Mouse (Mus musculus): ENCODE data around the gene Adh7.

The Adh7 gene

DNA sequence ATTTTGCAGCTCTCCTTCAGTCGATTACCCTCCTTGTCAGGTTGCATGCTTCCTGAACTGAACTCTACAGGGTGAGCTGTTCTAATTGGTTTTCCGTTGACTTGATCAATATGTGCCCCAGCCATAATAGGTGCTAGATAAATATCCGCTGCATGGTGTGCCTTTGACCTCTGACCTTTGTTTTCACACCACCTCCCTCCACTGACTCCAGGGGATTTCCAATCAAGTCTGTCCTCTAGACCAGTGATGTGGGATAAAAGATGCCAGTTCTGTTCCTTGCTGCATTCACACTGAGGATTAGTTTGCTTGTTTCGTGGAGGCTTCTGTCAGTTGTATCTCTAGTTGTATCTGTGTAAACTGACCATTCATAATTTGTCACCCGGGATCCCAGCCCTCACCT lies 36.6 kb downstream of the Adh7 start:
- no peak for DNase-seq (ENCODE audit: low spot score in 2 of 2)

DNA sequence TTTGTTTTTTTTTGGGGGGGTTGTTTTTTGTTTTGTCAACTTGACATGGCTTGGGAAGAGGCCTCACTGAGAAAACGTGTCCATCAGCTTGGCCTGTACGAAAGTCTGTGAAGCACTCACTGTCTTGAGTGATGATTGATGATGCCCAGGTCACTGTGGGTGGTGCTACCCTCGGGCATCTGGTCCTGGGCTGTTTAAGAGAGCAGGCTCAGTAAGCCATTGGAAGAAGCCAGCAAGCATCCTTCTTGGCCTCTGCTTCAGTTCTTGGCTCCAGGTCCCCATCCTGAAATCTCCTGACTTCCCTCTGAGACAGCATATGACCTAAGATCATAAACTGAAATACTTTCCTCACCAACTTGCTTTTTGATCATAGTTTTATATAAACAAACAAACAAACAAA lies 37.8 kb downstream of the Adh7 start:
- DNase-seq (ENCODE audit: low spot score in 2 of 2) = no peak

DNA sequence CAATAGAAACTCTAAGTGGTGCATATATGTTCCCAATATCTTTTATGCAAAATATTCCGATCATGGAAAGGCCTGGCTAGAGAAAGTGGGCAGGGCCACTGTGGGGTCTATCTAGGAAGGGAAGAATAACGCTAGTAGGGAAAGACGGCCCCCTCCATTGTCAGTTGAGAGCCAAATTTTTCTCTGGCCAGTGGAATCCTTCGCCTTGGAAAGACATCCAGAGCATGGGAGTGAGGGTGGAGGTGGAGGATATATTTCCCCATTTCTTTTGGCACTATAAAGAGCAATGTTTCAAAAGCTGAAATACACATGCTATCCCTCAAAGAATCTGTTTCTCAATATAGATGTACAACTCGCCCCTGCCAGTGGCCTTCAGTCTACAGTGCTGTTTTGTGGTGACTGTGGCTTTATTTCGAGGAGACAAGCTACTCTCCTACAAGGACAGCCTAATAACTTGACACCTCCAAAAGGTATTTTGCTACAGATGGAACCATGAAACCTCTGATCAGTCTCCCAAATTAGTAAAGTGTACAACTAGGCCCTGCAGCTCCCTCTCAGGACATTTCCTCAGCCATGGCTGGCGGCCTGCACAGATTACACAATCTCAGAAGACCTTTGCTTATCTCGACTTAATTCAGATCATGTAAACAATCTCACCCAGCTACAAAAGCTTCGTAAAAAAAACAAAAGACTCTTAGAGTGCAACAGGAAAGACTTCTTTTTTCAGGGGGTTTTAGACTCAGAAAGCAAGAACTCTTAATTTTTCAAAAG lies 38.4 kb downstream of the Adh7 start:
- no peak for DNase-seq (ENCODE audit: low spot score in 2 of 2)

DNA sequence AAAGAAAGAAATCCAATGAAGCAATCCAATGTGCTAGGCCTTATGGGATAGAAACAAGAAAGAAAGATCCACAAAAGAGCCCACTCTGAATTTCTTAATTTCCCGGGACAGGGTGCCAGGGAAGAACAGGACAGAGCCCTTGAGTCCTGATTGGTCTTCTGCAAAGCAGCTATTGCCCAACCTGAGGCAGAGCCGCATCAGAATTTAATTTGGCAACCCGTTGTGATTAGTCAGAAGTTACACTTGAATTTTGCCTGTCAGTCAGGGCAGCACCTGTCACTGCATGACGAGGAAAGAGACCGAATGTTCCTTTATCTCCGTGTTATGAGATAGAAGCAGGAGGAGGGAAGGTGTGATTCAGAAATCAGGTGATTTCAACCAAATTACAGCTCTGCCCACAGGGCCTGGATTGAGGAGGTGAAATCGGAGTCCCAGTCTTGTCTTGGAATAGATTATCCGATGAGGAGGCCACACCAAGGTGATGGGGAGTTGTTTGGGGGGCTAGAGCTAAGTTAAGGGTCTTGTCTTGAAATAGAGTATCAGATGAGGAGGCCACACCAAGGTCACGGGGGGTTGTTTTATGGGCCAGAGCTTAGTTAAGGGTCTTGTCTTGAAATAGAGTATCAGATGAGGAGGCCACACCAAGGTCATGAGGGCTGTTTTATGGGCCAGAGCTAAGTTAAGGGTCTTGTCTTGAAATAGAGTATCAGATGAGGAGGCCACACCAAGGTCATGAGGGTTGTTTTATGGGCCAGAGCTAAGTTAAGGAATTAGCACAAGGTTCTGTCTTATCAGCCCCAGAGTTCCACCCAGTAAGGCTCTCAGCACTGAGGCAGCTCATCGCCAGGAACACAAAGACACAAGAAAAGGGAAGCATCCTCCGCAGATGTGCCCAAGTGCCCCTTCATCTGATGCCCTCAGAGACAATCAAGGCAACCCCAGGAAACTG lies 43.4 kb downstream of the Adh7 start, which contains the start of gene Adh1:
Gene Adh1 (plus strand): TSS at position 271 of the 949 bp plus-strand sequence.
- no peak for DNase-seq (ENCODE audit: low spot score in 2 of 2)

DNA sequence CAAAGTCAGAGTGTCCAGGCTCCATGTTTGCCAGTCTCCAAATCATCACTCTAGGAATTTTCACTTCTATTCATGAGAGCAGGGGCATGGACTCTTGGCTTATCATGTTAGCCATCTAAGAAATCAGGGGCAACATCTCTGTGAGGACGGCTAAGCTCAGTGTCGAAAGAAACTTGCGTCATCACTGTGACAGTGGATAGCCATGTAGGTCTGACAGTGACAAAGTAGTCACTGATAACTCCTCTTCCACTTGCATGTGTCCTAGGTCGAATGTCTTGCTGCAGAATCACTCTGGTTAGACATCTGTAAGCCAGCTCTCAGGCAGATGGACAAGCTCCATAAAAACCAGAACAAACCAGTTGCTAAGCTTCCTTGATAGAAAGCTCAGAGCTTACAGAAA lies 45.0 kb downstream of the Adh7 start:
- DNase-seq (ENCODE audit: low spot score in 2 of 2) = no peak

DNA sequence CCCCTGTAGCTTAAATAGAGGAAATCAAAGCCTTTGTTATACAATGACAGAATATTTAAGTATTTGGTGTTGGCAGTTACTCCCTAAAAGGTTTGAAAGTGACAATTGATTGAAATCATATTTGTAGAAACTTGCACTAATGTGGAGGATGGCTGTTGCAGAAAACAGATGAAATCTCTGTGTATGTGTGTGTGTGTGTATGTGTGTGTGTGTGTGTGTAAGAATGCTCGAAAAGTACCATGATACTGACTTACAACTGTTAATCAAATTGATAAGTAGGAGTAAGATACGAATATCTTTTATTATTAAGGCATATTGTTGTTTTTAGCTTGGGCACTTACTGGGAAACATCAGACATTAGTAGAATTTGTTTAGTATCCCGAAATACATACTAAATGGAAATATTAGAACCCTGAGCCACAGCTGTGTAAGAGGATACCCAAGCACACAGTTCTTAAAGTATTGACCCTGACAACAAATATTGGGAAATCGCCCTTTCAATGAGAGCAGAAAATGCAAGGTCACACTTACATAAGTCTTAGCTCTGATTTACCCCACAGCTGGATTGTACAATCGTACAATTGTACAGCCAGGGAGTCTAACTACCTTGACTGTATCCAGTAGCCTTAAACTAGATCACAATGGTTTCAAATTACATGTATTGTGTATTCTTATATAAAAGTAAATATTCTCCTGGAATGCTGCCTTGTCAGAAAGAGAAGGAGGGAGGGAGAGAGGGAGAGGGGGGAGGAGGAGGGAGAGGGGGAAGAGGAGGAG lies 45.8 kb downstream of the Adh7 start:
- no peak for DNase-seq (ENCODE audit: low spot score in 2 of 2)

DNA sequence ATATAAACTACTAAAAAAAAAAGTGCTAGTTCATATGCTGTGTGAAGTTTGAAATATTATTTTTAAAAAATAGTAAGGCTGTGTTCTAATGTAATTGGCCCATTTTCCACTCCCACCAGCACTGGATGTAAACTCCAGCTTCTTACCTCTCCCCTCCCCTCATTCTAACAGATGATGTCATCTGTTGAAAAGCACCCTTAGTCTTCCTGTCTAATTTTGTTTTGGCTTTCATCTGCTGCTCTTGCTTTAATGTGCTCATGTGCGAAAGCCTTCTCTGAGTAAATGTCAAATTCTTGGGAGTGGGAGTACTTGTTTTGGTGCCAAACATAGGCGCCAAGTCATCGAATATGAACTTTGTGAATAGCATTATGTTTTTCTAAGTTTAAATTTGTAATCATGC lies 47.1 kb downstream of the Adh7 start:
- no peak for DNase-seq (ENCODE audit: low spot score in 2 of 2)

DNA sequence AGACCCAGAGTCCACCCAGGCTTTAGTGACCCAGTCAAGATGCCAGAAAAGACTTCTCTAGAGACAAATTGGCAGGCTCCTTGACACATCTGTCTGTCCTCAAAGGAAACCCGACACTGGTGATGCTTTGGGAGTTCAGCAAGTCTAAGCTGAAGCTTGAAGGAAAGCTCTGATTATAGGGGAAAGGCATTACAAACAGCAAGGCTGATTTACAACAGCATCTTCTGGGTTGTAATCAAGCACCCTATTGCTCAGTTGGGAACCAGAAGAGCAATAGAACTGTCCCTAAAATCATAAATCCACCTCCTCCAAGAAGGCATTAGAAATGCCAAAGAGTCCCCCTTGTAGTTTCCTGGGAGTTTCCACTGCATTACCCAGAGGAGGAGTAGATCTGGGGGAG lies 52.9 kb downstream of the Adh7 start:
- DNase-seq (ENCODE audit: low spot score in 2 of 2) = no peak

DNA sequence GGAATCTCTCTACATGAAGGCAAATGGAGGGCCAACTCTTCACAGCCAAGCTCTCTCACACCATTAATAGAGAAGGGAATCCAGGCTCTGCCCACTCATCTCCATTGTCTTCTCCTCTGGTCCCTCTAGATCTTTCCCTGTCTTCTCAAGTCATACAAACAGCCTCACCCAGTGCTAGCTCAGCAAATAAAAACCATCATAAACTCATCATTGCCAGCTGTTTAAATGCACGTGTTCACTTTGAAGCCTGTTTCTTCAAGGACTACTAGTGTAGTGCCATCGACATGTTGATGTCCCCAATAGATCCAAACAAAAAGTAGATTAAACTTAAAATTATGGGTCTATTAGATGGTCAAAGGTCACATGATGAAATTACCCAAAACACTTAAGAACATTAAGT lies 53.7 kb downstream of the Adh7 start:
- DNase-seq (ENCODE audit: low spot score in 2 of 2) = no peak

DNA sequence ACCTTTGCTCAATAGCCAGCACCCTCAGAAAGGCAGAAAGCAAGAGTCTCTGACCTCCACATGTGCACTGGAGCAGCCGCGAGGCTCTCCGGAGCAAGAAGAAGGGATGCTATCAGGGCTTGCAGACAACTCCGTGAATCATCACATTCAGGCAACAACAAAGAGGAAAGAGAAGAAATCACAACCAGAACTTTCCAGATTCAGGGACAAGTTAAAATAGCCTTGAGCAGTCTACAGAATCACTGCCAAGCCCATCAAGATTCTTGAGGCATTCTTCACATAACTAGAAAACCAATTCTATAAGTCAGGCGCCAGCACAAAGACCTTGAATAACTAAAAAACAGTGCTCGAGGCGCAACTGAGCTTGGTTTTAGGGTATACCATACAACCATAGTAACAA lies 55.5 kb downstream of the Adh7 start:
- no peak for DNase-seq (ENCODE audit: low spot score in 2 of 2)

DNA sequence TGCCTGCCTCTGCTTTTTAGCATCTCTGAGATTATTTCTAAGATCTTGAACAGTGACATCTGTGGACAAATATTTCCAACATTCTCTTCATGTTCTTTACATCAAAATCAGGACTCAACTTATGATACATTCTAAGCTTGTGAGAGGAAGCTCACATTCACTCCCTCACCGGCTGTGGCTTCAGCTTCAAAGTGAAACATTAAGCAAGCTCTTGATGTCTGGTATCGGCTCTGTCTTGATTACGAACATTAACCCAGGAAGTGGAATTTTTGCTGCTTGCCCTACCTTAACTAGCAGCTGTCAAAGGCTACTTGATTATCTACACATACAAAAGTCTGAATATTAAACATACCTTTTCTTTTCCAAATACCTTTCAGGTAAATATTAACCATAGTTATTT lies 57.5 kb downstream of the Adh7 start:
- DNase-seq (ENCODE audit: low spot score in 2 of 2) = peak in 1 of 2 experiments; percentile 10

DNA sequence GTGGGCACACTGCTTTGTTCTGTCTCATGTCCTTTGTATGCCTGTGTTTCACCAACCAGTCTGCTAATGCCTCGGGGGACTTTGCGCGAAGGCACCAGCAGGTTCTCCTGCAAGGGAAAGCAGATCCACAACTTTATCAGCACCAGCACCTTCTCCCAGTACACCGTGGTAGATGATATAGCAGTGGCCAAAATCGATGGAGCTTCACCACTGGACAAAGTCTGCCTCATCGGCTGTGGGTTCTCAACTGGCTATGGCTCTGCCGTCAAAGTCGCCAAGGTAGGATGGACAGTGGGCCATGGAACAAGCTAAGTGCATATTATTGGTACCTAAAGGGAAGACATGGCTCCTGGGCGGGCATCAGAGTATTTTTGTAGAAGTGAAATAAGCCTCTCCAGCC lies 65.0 kb downstream of the Adh7 start:
- DNase-seq (ENCODE audit: low spot score in 2 of 2) = no peak
